Mouse (Mus musculus) gastrocnemius, adult 8-10 months (tissue): ENCODE results near the gene Pdilt. TPM values are rescaled to one million over a fixed set of nuclear protein-coding genes. Genes with fewer than 3 reads are reported as not detected.

ENCODE experiments used
- DNase-seq, 2 experiments: peaks; one replicate each; pipeline ENCODE4 v3.0.0; 2022; ENCODE audit warnings: low spot score in 2 of 2
- total RNA-seq, 4 experiments: library from RNA; stranded (reverse); gene quantifications; 2 replicates each; pipeline ENCODE4 v1.2.4; 2022

Gene Pdilt
- total RNA-seq, 4 experiments from 2014 or later, result not detected

GRCm38 (mm10) chr7:119513056-119513455 lies 10.2 kb downstream of the Pdilt start:
- no peak for DNase-seq

- no peak for DNase-seq
Observed at GRCm38 (mm10) chr7:119511143-119511542, 12.1 kb downstream of the Pdilt start.

- DNase-seq, result no peak
Observed at GRCm38 (mm10) chr7:119490041-119490780, 33.1 kb downstream of the Pdilt start.

- no peak for DNase-seq
Observed at GRCm38 (mm10) chr7:119486683-119487082, 36.6 kb downstream of the Pdilt start.

GRCm38 (mm10) chr7:119484154-119484553 lies 39.1 kb downstream of the Pdilt start:
- DNase-seq, result no peak

GRCm38 (mm10) chr7:119479256-119479655 lies 44.0 kb downstream of the Pdilt start, which contains the start of gene Umod:
Gene Umod (minus strand): TSS chr7:119479282.
- no peak for DNase-seq

- no peak for DNase-seq
Observed at GRCm38 (mm10) chr7:119476500-119477389, 46.5 kb downstream of the Pdilt start.

GRCm38 (mm10) chr7:119459185-119459584 lies 64.1 kb downstream of the Pdilt start, which contains the start of gene Gp2:
Gene Gp2 (minus strand): TSS chr7:119459285.
- no peak for DNase-seq

- DNase-seq, result no peak
Observed at GRCm38 (mm10) chr7:119454192-119454591, 69.1 kb downstream of the Pdilt start.

- no peak for DNase-seq
Observed at GRCm38 (mm10) chr7:119443849-119444248, 79.4 kb downstream of the Pdilt start.

- no peak for DNase-seq
Observed at GRCm38 (mm10) chr7:119441938-119442337, 81.4 kb downstream of the Pdilt start.

Other genes with a start within 250 kb of the Pdilt start
- gene Gp2, start 64.2 kb downstream of the Pdilt start, total RNA-seq, result not detected
- gene Umod, start 44.2 kb downstream of the Pdilt start, total RNA-seq, result not detected
- 1 to 10 TPM in 2 of 4 experiments, under 1 TPM in 2; 0.48 to 2.5 (median 1.4) TPM for gene Acsm5, start 4.0 kb downstream of the Pdilt start, total RNA-seq
- not detected for gene Acsm2, start 30.9 kb upstream of the Pdilt start, total RNA-seq
- under 1 TPM; 0.19 to 0.88 (median 0.58) TPM for gene Acsm1, start 83.5 kb upstream of the Pdilt start, total RNA-seq
- not detected for gene Acsm4, start 166.5 kb upstream of the Pdilt start, total RNA-seq
- gene Thumpd1, start 197.3 kb upstream of the Pdilt start, total RNA-seq, result 10 to 100 TPM; 16.1 to 22.1 (median 19.4) TPM
- gene Acsm3, start 237.4 kb upstream of the Pdilt start, total RNA-seq, result 1 to 10 TPM in 1 of 4 experiments, under 1 TPM in 3; 0.12 to 1.6 (median 0.39) TPM